In the genomic region with DNA sequence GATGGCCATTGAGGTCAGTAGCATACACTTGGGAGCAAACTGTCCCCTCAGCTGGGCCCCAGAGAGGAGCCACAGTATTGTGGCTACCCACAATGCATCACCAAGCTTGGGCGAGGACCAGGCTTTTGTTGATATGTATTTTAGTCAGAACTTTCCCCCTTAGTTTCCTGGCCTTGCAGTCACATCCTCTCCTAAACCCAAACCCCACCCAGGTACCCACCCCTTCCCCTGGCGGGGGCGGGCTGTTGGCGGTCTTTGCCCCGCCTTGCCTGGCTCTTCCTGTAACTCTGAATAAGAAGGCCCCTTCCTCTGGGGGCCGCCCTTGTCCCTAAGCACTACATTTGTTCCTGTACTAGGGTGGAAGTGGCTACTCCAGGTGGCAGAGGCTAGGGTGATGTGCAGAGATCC, we compare ENCODE assay signal across 9 mouse cellular contexts. TPM values are rescaled to one million over a fixed set of nuclear protein-coding genes. Genes with fewer than 3 reads are reported as not detected.
DNase-seq lines count a peak whose midpoint lies in the region; ATAC-seq lines count a peak whose summit lies in the region.
"Had no signal": no experiment of that assay in that cellular context is flagged by ENCODE, and none has a peak within 500 bp of the region (broad histone marks: within the 10 kb centered on the region; RNA-seq: fewer than 3 reads in every experiment).

No protein-coding gene starts in this region.

- no peak for ATAC-seq in kidney, embryonic 14.5 days (ENCODE audit: low FRiP score, low TSS enrichment)
- peak; percentile 65 for ATAC-seq in megakaryocyte progenitor cell, adult 5-6 weeks (replicated peaks; ENCODE audit: poor library complexity)
- ATAC-seq in hindbrain, embryonic 12.5 days (ENCODE audit: low FRiP score), result no peak
- ATAC-seq: Patski had no signal

- H3K4me2 ChIP-seq in kidney, embryonic 14.5 days (replicated peaks; ENCODE audit: low read depth, low read length), result no peak overlapping the region
- no peak overlapping the region for H3K4me2 ChIP-seq in hindbrain, embryonic 12.5 days (replicated peaks)

- H3K9me3 ChIP-seq in kidney, embryonic 14.5 days (ENCODE audit: control insufficient read depth, low read length), result no peaks in the 10 kb centered on the region
- H3K9me3 ChIP-seq in hindbrain, embryonic 12.5 days (replicated peaks), result no peaks in the 10 kb centered on the region

- H3K27ac ChIP-seq in kidney, embryonic 14.5 days (ENCODE audit: low read depth, low read length), result no peak overlapping the region; the same call in 1 of the 2 replicates
- H3K27ac ChIP-seq in hindbrain, embryonic 12.5 days, result no peak overlapping the region

- H3K4me3 ChIP-seq in kidney, embryonic 14.5 days (ENCODE audit: low read length), result no peak overlapping the region
- H3K4me3 ChIP-seq in hindbrain, embryonic 12.5 days, result no peak overlapping the region

- H3K36me3 ChIP-seq in kidney, embryonic 14.5 days (ENCODE audit: control insufficient read depth, insufficient read depth, low read length), result no peaks in the 10 kb centered on the region
- no peaks in the 10 kb centered on the region for H3K36me3 ChIP-seq in hindbrain, embryonic 12.5 days

- DNase-seq in kidney, adult 11 months, result peak; percentile 80
- peak; percentile 81 to 85 for DNase-seq in heart, adult 9 months (ENCODE audit: low spot score in 2 of 2)
- peak; percentile 68 to 88 for DNase-seq in kidney, postnatal 25 days
- peak; percentile 71 for DNase-seq in yolk sac, embryonic 10.5 days (ENCODE audit: low spot score)
- DNase-seq in cerebellum, adult 8-10 months, result no peak

- H3K9ac ChIP-seq in kidney, embryonic 14.5 days (ENCODE audit: low read depth, low read length), result no peak overlapping the region
- H3K9ac ChIP-seq in hindbrain, embryonic 12.5 days, result no peak overlapping the region

- peaks cover 16% of the 10 kb centered on the region for H3K27me3 ChIP-seq in kidney, embryonic 14.5 days (ENCODE audit: control insufficient read depth, insufficient read depth, low read length)
- H3K27me3 ChIP-seq in hindbrain, embryonic 12.5 days, result peaks cover 70% of the 10 kb centered on the region

- peaks cover 13% of the 10 kb centered on the region for H3K4me1 ChIP-seq in kidney, embryonic 14.5 days (ENCODE audit: control insufficient read depth, insufficient read depth, low read length)
- peaks cover 23% of the 10 kb centered on the region for H3K4me1 ChIP-seq in hindbrain, embryonic 12.5 days

- WGBS in kidney, embryonic 14.5 days, result 46% methylated on average over 6 of the region's 6 CpGs
- WGBS in hindbrain, embryonic 12.5 days, result 39% methylated on average over 6 of the region's 6 CpGs

RNA-seq across cellular contexts. Expression of a gene that starts 3.7 kb away (rescaled TPM):
- 9.5 and 11.7 TPM in 2 replicates for polyA plus RNA-seq in kidney, embryonic 14.5 days (2014; fragmentation: Nextera tagmentation; extraction: Ambion mirVana)
- total RNA-seq in megakaryocyte progenitor cell, adult 5-6 weeks (2015), result 12.3 and 12.6 TPM in 2 replicates
- 5.8 and 14.0 TPM in 2 replicates for total RNA-seq in megakaryocyte progenitor cell, adult 5-6 weeks (2017)
- 1.7 and 2.6 TPM in 2 replicates for polyA plus RNA-seq in hindbrain, embryonic 12.5 days (2016; fragmentation: Nextera tagmentation; extraction: Ambion mirVana)

RNA-seq across cellular contexts. Expression of a gene that starts 18.6 kb away (rescaled TPM):
- 4.0 and 4.3 TPM in 2 replicates for polyA plus RNA-seq in kidney, embryonic 14.5 days (2014; fragmentation: Nextera tagmentation; extraction: Ambion mirVana)
- total RNA-seq in megakaryocyte progenitor cell, adult 5-6 weeks (2015), result 1.0 and 2.2 TPM in 2 replicates
- 0.10 and 1.1 TPM in 2 replicates for total RNA-seq in megakaryocyte progenitor cell, adult 5-6 weeks (2017)
- polyA plus RNA-seq in hindbrain, embryonic 12.5 days (2016; fragmentation: Nextera tagmentation; extraction: Ambion mirVana), result 3.1 and 4.5 TPM in 2 replicates

RNA-seq across cellular contexts. Expression of a gene that starts 21.0 kb away (rescaled TPM):
- polyA plus RNA-seq in kidney, embryonic 14.5 days (2014; fragmentation: Nextera tagmentation; extraction: Ambion mirVana), result 3.0 and 4.4 TPM in 2 replicates
- not detected in 2 replicates for total RNA-seq in megakaryocyte progenitor cell, adult 5-6 weeks (2015)
- not detected in 2 replicates for total RNA-seq in megakaryocyte progenitor cell, adult 5-6 weeks (2017)
- polyA plus RNA-seq in hindbrain, embryonic 12.5 days (2016; fragmentation: Nextera tagmentation; extraction: Ambion mirVana), result 0.59 and 0.81 TPM in 2 replicates

RNA-seq across cellular contexts. Expression of a gene that starts 25.5 kb away (rescaled TPM):
- 58.4 and 63.1 TPM in 2 replicates for polyA plus RNA-seq in kidney, embryonic 14.5 days (2014; fragmentation: Nextera tagmentation; extraction: Ambion mirVana)
- 5.8 and 9.2 TPM in 2 replicates for total RNA-seq in megakaryocyte progenitor cell, adult 5-6 weeks (2015)
- 5.7 and 5.8 TPM in 2 replicates for total RNA-seq in megakaryocyte progenitor cell, adult 5-6 weeks (2017)
- 76.0 and 76.5 TPM in 2 replicates for polyA plus RNA-seq in hindbrain, embryonic 12.5 days (2016; fragmentation: Nextera tagmentation; extraction: Ambion mirVana)

RNA-seq across cellular contexts. Expression of a gene that starts 35.7 kb away (rescaled TPM):
- polyA plus RNA-seq in kidney, embryonic 14.5 days (2014; fragmentation: Nextera tagmentation; extraction: Ambion mirVana), result 13.7 and 14.4 TPM in 2 replicates
- total RNA-seq in megakaryocyte progenitor cell, adult 5-6 weeks (2015), result 0.84 and 1.3 TPM in 2 replicates
- 1.5 and 2.8 TPM in 2 replicates for total RNA-seq in megakaryocyte progenitor cell, adult 5-6 weeks (2017)
- 46.1 and 46.5 TPM in 2 replicates for polyA plus RNA-seq in hindbrain, embryonic 12.5 days (2016; fragmentation: Nextera tagmentation; extraction: Ambion mirVana)
